Mouse (Mus musculus) neural tube, embryonic 12.5 days (tissue): ENCODE results near the gene Gm11992. TPM values are rescaled to one million over a fixed set of nuclear protein-coding genes. Genes with fewer than 3 reads are reported as not detected.

Experiments
- ATAC-seq: fragments of 200-750 bp; cut with Nextera tagmentation; 2 replicates; pipeline ENCODE4 v1.8.0; 2017; ENCODE audit warnings: low read depth, mild to moderate bottlenecking, moderate TSS enrichment, moderate library complexity; ENCODE audit not compliant: low FRiP score
- H3K27ac ChIP-seq: fragments of 300-500 bp; sonication (generic); 2 replicates; pipeline ENCODE4 v1.5.1; 2016
- H3K27me3 ChIP-seq: fragments of 300-500 bp; sonication (generic); replicated peaks from 2 replicates; pipeline ENCODE4 v1.6.1; 2016; ENCODE audit warnings: mild to moderate bottlenecking
- H3K36me3 ChIP-seq: fragments of 300-500 bp; sonication (generic); 2 replicates; pipeline ENCODE4 v1.6.1; 2016; ENCODE audit warnings: mild to moderate bottlenecking
- H3K4me1 ChIP-seq: fragments of 300-500 bp; sonication (generic); 2 replicates; pipeline ENCODE4 v1.6.1; 2016
- H3K4me2 ChIP-seq: fragments of 300-500 bp; sonication (generic); replicated peaks from 2 replicates; pipeline ENCODE4 v1.6.1; 2016; ENCODE audit warnings: mild to moderate bottlenecking
- H3K4me3 ChIP-seq: fragments of 300-500 bp; sonication (generic); 2 replicates; pipeline ENCODE4 v1.5.1; 2016
- H3K9ac ChIP-seq: fragments of 300-500 bp; sonication (generic); 2 replicates; pipeline ENCODE4 v1.6.1; 2016; ENCODE audit warnings: mild to moderate bottlenecking
- H3K9me3 ChIP-seq: fragments of 300-500 bp; sonication (generic); 2 replicates; pipeline ENCODE4 v1.6.1; 2016; ENCODE audit warnings: mild to moderate bottlenecking
- WGBS: fragments of 180-500 bp; shearing (Covaris S2); methylation state at CpG from one replicate; pipeline ENCODE4 v1.1.7; 2016; 5-methylcytosine and 5-hydroxymethylcytosine counted together
- polyA plus RNA-seq: library from polyadenylated mRNA; unstranded; fragments of >200 nt; fragmentation: Nextera tagmentation; extraction: Ambion mirVana; gene quantifications from 2 replicates; pipeline ENCODE4 v1.2.1, GENCODE M21; 2016

The Gm11992 gene
- polyA plus RNA-seq, 1 experiment from 2014 or later, result 0.68 TPM

- WGBS, result 2% methylated on average over 13 of the region's 13 CpGs
- Histone ChIP-seq H3K4me1 (peaks cover 21% of the 10 kb centered on the region), H3K27me3 (peaks cover 47% of the 10 kb centered on the region), H3K36me3 (no peaks in the 10 kb centered on the region), H3K4me3 (peak overlapping the region; percentile 39), H3K9ac (0 out of 2 replicates have a peak overlapping the region, but pooled peaks have one; percentile 5), H3K4me2 (peak overlapping the region; percentile 94), H3K27ac (no peak overlapping the region), H3K9me3 (no peaks in the 10 kb centered on the region)
- peak; percentile 54; the same call in 1 of the 2 replicates for ATAC-seq
These were observed 69.1 kb downstream of the Gm11992 start for GRCm38 (mm10) chr11:9117358-9118049.

- no peak within 1 kb of the TSS for H3K27ac ChIP-seq
These were observed 69.6 kb downstream of the Gm11992 start, which contains the start of gene Upp1 for GRCm38 (mm10) chr11:9118050-9118420. Gene Upp1, plus strand, starts transcription at chr11:9118103.

GRCm38 (mm10) chr11:9118421-9119121, 70.2 kb downstream of the Gm11992 start:
- Histone ChIP-seq H3K9me3 (no peaks in the 10 kb centered on the region), H3K9ac (0 out of 2 replicates have a peak overlapping the region, but pooled peaks have one; percentile 36), H3K4me3 (peak overlapping the region; percentile 39), H3K27ac (no peak overlapping the region), H3K36me3 (no peaks in the 10 kb centered on the region), H3K27me3 (peaks cover 47% of the 10 kb centered on the region), H3K4me2 (peak overlapping the region; percentile 94), H3K4me1 (peaks cover 21% of the 10 kb centered on the region)
- ATAC-seq, result peak; percentile 34; the same call in 1 of the 2 replicates
- under 1% methylated on average over 40 of the region's 40 CpGs for WGBS

More at GRCm38 (mm10) chr11:9118050-9118420, 69.6 kb downstream of the Gm11992 start, which contains the start of gene Upp1:
- Histone ChIP-seq H3K9me3 (no peaks in the 10 kb centered on the region), H3K27me3 (peaks cover 47% of the 10 kb centered on the region), H3K4me2 (peak within 1 kb of the TSS; percentile 94), H3K4me3 (peak within 1 kb of the TSS; percentile 39), H3K4me1 (peaks cover 21% of the 10 kb centered on the region), H3K36me3 (no peaks in the 10 kb centered on the region), H3K9ac (0 out of 2 replicates have a peak within 1 kb of the TSS, but pooled peaks have one; percentile 36)
- peak; percentile 4; the same call in 1 of the 2 replicates for ATAC-seq
- WGBS, result 0% methylated on average over 7 of the region's 7 CpGs

Other genes starting within 250 kb of the Gm11992 start
- 0.10 TPM in 2 replicates for gene Pkd1l1, start 75.3 kb upstream of the Gm11992 start, polyA plus RNA-seq
- gene Hus1, start 37.4 kb upstream of the Gm11992 start, polyA plus RNA-seq, result 13.3 TPM in 2 replicates
- gene Sun3, start 397 bp downstream of the Gm11992 start, polyA plus RNA-seq, result not detected in 2 replicates
- gene Upp1, start 69.5 kb downstream of the Gm11992 start, polyA plus RNA-seq, result 4.2 and 4.8 TPM in 2 replicates
- 0.01 and 0.03 TPM in 2 replicates for gene Abca13, start 143.3 kb downstream of the Gm11992 start, polyA plus RNA-seq